Mouse (Mus musculus): Measurements from ENCODE around the gene Nacc1. TPM values are rescaled to one million over a fixed set of nuclear protein-coding genes. Genes with fewer than 3 reads are reported as not detected.
A peak's percentile ranks its signal among the peaks of the same experiment; 100 is the strongest.

Gene Nacc1
- polyA plus RNA-seq, 1 experiment = 47.2 TPM

DNA sequence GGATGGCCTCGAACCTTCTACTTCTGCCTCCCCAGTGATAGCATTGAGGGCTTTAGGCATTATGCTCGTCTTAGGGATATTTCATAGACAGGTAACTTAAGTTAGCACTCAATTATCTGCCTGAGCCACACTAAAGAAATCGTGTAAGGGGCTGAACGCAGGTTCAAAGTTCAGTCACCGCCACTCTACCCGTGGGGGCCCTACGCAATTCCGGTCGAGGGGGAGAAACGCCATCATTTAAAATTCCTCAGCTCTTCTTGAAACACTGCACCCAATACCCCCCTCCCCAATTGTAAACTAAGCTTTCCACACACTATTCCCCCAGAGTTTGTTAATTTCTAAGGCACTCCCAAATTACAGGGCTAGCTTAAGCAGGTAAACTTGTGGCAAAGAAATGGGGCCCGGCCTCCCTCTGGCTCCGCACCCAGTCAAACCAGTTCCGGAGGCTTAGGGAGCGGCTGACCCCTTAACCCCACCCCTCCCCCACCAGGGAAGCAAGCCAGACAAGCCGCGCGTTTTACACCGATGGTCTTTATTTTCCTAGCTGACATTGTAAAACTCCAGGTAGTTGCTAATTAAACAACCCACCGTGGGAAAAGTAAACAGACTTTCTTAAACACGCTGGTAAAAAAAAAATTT, 26.7 kb downstream of the Nacc1 start:
- TF ChIP-seq POLR2A (IDR thresholded peaks at IDR 0.05; ENCODE audit: low read depth, low read length) (peak; percentile 20; the same call in 1 of the 2 replicates), CTCF (IDR thresholded peaks at IDR 0.05; ENCODE audit: borderline replicate concordance, insufficient read depth, low read length) (no peak)
- H3K4me1 ChIP-seq (ENCODE audit: control insufficient read depth, insufficient read depth, low read length) = peaks cover 3% of the 10 kb centered on the region; the same call in 1 of the 2 replicates
- peak overlapping the region; percentile 85 for H3K27ac ChIP-seq (ENCODE audit: insufficient read depth, low read length)
- H3K4me3 ChIP-seq (ENCODE audit: insufficient read depth, low read length) = peak overlapping the region; percentile 69

DNA sequence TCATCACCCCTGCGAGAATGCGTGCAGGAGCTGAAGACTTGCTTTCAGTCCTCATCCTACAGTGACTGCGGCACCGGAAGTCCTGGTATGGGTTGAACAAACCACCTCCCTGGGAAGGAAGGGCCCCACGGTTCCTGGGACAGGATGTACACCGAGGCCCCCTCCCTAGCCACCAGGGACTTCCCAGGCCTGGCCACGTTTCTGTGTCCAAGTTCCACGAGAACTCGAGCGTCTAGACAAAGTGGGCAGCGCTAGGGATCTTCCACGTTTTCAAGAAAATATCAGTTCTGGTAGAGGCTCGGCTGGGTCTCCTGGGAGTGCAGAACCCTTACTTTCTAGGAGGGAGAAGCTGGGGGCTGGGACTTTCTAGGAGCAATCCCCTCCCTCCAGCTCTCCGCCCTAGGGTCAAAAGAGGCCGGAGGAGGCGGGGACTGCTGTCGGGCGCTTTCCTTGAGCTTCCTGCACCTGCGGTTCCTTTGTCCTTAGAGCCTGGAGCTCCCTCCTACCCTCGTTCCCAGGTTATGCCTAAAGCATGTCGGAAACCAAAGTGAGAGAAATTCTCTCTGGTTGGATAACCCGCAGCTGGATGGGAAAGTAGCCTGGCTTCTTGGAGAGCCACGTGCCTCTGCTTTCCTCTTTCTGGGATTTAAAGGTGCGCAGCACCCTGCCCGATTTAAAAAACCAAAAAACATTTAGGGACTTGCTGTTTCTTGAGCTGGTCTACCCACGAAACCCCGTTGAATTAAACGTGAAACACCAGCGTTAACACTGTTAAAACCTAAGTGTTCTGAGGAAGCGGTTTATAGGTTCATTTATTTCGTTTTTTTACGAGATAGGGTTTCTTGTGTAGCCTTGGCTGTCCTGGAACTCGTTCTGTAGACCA, 27.5 kb downstream of the Nacc1 start:
- Histone ChIP-seq H3K4me1 (ENCODE audit: control insufficient read depth, insufficient read depth, low read length) (peaks cover 3% of the 10 kb centered on the region; the same call in 1 of the 2 replicates), H3K4me3 (ENCODE audit: insufficient read depth, low read length) (peak overlapping the region; percentile 69), H3K27ac (ENCODE audit: insufficient read depth, low read length) (peak overlapping the region; percentile 85)
- TF ChIP-seq POLR2A (IDR thresholded peaks at IDR 0.05; ENCODE audit: low read depth, low read length) (peak; percentile 69), CTCF (IDR thresholded peaks at IDR 0.05; ENCODE audit: borderline replicate concordance, insufficient read depth, low read length) (no peak)

DNA sequence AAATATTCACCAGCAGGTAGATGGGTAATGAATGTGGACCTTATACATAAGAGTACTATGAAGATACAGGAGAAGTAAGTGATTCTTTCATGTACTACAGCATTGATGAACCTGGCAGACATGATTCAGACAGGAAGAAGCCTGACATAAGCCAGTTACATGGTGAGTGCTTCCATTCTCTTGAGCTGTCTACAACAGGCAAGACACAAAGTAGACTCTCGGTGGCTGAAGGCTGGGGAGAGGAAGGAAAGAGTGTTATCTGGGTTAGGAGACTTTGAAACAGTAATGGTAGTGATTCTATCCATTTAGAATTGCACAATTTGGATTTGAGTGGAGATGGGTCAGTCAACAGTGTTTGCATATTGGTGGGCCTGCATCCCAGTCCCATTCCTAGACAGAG, 28.7 kb downstream of the Nacc1 start:
- H3K27ac ChIP-seq (ENCODE audit: insufficient read depth, low read length) = no peak overlapping the region
- peaks cover 3% of the 10 kb centered on the region; the same call in 1 of the 2 replicates for H3K4me1 ChIP-seq (ENCODE audit: control insufficient read depth, insufficient read depth, low read length)
- H3K4me3 ChIP-seq (ENCODE audit: insufficient read depth, low read length) = no peak overlapping the region
- TF ChIP-seq CTCF (IDR thresholded peaks at IDR 0.05; ENCODE audit: borderline replicate concordance, insufficient read depth, low read length) = no peak
- no peak for TF ChIP-seq POLR2A (IDR thresholded peaks at IDR 0.05; ENCODE audit: low read depth, low read length)

DNA sequence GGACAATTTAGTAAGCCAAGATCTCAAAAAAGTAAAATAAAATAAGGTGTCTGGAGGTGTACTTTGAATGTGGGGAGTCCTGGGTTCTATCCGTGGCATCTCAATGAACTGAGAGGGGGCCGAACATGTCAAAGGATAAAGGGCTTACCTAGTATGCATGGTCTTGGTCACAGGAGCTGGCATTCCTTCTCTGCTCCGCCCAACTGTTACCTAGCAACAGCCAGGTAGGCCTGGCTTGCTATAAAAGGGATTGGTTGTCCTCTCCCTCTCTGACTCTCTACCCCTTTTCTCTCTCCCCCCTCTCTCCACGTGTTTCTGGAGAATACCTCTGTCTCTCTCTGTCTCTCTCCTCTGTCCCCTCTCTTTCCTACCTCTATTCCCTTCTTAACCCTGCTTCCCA, 30.0 kb downstream of the Nacc1 start:
- no peak overlapping the region for H3K4me3 ChIP-seq (ENCODE audit: insufficient read depth, low read length)
- H3K27ac ChIP-seq (ENCODE audit: insufficient read depth, low read length) = no peak overlapping the region
- TF ChIP-seq POLR2A (IDR thresholded peaks at IDR 0.05; ENCODE audit: low read depth, low read length) = no peak
- TF ChIP-seq CTCF (IDR thresholded peaks at IDR 0.05; ENCODE audit: borderline replicate concordance, insufficient read depth, low read length) = no peak
- peaks cover 3% of the 10 kb centered on the region; the same call in 1 of the 2 replicates for H3K4me1 ChIP-seq (ENCODE audit: control insufficient read depth, insufficient read depth, low read length)

DNA sequence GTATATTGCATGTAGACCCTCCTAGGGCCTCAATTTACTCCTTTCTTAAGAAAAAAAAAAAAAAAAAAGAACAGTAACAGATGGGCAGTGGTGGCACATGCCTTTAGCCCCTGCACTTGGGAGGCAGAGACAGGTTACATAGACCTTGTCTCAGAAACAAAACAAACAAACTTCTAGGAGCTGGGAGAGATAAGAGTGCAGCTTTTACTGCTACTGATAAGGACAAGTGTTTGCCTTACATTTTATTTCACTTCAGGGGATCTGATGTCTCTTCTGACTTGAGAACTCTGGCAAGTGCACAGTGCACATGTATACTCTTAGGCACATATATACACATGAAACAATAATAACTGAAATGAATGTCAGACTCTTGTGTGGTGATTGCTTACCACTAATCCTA, 30.5 kb downstream of the Nacc1 start:
- H3K27ac ChIP-seq (ENCODE audit: insufficient read depth, low read length) = no peak overlapping the region
- H3K4me1 ChIP-seq (ENCODE audit: control insufficient read depth, insufficient read depth, low read length) = peaks cover 3% of the 10 kb centered on the region; the same call in 1 of the 2 replicates
- H3K4me3 ChIP-seq (ENCODE audit: insufficient read depth, low read length) = no peak overlapping the region
- TF ChIP-seq CTCF (IDR thresholded peaks at IDR 0.05; ENCODE audit: borderline replicate concordance, insufficient read depth, low read length) (no peak), POLR2A (IDR thresholded peaks at IDR 0.05; ENCODE audit: low read depth, low read length) (no peak)

DNA sequence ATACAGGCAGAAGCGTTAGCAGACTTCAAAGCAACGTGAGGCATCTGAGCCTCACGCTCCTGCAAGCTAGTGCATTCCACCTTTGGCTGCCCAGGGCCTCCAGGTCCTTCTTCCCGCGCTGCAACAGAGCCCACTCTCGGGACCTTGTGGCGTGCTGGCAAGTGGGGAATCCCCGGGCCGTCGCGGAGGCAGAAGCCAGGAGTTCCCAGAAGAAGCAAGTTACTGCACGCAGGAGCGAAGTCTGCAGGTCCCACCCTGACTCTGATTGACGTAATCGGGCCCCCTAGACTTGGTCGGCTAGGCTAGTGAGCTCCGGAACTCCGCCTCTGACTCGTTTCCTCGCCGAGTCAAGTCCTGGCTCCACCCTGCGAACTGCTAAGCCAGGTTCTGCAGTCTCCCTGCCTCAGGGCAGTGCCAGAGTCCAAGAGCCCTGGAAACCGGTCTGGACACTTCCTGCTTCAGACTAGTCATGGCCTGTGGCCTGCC, 31.0 kb downstream of the Nacc1 start:
- Histone ChIP-seq H3K4me3 (ENCODE audit: insufficient read depth, low read length) (peak overlapping the region; percentile 7), H3K4me1 (ENCODE audit: control insufficient read depth, insufficient read depth, low read length) (peaks cover 3% of the 10 kb centered on the region; the same call in 1 of the 2 replicates), H3K27ac (ENCODE audit: insufficient read depth, low read length) (peak overlapping the region; percentile 24)
- TF ChIP-seq POLR2A (IDR thresholded peaks at IDR 0.05; ENCODE audit: low read depth, low read length) (peak; percentile 21; the same call in 1 of the 2 replicates), CTCF (IDR thresholded peaks at IDR 0.05; ENCODE audit: borderline replicate concordance, insufficient read depth, low read length) (no peak)

DNA sequence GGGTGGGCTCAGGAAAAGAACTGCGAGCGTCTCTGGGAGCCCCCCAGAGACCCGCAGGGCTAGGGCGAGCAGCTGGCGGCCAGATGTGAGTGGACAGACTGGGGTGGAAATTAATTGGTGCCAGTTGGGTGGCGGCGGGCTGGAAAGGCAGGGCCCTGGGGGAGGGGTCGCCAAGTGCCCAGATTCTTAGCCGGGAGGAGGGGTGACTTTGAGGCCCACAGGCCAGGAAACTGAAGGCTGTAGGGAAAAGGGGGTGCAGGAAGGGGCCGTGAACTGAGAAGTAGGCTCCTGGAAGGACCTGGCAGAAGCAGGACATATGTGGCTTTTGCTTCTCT, 31.5 kb downstream of the Nacc1 start:
- Histone ChIP-seq H3K4me1 (ENCODE audit: control insufficient read depth, insufficient read depth, low read length) (peaks cover 3% of the 10 kb centered on the region; the same call in 1 of the 2 replicates), H3K4me3 (ENCODE audit: insufficient read depth, low read length) (no peak overlapping the region; the same call in 1 of the 2 replicates), H3K27ac (ENCODE audit: insufficient read depth, low read length) (peak overlapping the region; percentile 24)
- TF ChIP-seq CTCF (IDR thresholded peaks at IDR 0.05; ENCODE audit: borderline replicate concordance, insufficient read depth, low read length) = no peak
- TF ChIP-seq POLR2A (IDR thresholded peaks at IDR 0.05; ENCODE audit: low read depth, low read length) = no peak

DNA sequence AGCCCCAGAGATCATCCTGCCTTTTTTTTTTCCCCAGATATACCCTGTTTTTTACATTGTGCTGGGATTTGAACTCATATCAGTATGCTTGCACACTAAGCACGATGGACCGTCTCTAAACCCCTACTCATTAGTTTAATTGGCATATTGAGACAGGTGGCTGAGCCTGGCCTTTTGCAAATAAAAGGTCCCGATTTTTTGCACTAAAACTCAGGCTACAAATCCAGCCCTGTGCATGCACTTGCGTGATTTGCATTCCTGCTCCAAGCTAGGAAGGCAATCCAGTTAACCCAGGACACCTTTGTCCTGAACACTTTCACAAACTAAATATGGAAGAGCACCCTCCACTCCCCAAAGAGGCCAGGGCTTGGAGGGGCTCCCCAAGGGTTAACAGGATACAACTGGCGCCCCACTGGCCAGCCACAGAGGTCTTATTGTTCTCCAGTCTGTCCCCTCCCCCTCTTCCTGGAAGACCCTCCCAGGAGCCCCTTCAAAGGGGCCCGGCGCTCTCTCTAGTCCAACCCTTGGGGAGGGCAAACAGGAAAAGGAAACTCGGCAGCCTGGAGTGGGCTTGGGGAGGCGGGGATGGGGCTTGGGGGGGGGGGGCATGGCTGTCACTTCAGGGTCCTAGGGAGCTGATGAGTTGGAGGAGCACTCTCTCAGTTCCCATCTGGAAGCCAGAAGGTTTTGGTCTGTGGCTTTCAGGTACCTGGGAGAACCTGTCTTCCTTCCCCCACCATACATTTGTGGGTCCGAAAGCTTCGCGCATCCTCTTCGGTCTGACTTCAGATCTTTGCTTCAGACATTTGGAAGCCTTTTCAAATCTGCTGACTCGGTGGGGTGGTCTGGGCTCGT, 32.1 kb downstream of the Nacc1 start:
- TF ChIP-seq POLR2A (IDR thresholded peaks at IDR 0.05; ENCODE audit: low read depth, low read length) = no peak
- TF ChIP-seq CTCF (IDR thresholded peaks at IDR 0.05; ENCODE audit: borderline replicate concordance, insufficient read depth, low read length) = no peak
- Histone ChIP-seq H3K4me3 (ENCODE audit: insufficient read depth, low read length) (no peak overlapping the region), H3K4me1 (ENCODE audit: control insufficient read depth, insufficient read depth, low read length) (peaks cover 3% of the 10 kb centered on the region; the same call in 1 of the 2 replicates), H3K27ac (ENCODE audit: insufficient read depth, low read length) (no peak overlapping the region)

DNA sequence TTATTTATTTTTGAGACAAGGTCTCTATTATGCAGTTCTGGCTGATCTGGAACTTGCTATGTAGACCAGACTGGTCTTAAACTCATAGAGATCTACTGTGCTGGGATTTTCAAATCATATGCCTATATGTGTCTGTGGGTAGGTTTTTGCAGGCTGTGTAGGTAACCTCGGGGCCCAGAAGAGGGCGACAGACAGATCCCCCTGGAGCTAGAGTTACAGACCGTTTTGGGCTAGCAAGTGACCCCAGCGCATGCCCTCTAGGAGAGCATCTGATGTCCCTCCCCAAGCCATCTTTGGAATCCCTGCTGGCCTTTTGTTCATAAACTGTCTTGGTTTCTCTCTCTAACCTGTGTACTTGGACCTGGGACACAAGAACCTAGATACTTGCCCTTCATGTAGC, 33.1 kb downstream of the Nacc1 start:
- peaks cover 3% of the 10 kb centered on the region; the same call in 1 of the 2 replicates for H3K4me1 ChIP-seq (ENCODE audit: control insufficient read depth, insufficient read depth, low read length)
- H3K4me3 ChIP-seq (ENCODE audit: insufficient read depth, low read length) = no peak overlapping the region
- no peak overlapping the region for H3K27ac ChIP-seq (ENCODE audit: insufficient read depth, low read length)
- TF ChIP-seq POLR2A (IDR thresholded peaks at IDR 0.05; ENCODE audit: low read depth, low read length) (no peak), CTCF (IDR thresholded peaks at IDR 0.05; ENCODE audit: borderline replicate concordance, insufficient read depth, low read length) (no peak)

Measured in embryonic fibroblast, embryonic 13.5 days (primary cell).